Mouse (Mus musculus): ENCODE measurements around the gene Mrln. TPM values are rescaled to one million over a fixed set of nuclear protein-coding genes. Genes with fewer than 3 reads are reported as not detected.

Gene Mrln
- polyA plus RNA-seq (2017; shearing (Covaris generic)), result not detected

GRCm38 (mm10) chr10:70204505-70205399, at the start of gene Mrln:
Gene Mrln, plus strand, starts transcription at chr10:70204664.

DNA sequence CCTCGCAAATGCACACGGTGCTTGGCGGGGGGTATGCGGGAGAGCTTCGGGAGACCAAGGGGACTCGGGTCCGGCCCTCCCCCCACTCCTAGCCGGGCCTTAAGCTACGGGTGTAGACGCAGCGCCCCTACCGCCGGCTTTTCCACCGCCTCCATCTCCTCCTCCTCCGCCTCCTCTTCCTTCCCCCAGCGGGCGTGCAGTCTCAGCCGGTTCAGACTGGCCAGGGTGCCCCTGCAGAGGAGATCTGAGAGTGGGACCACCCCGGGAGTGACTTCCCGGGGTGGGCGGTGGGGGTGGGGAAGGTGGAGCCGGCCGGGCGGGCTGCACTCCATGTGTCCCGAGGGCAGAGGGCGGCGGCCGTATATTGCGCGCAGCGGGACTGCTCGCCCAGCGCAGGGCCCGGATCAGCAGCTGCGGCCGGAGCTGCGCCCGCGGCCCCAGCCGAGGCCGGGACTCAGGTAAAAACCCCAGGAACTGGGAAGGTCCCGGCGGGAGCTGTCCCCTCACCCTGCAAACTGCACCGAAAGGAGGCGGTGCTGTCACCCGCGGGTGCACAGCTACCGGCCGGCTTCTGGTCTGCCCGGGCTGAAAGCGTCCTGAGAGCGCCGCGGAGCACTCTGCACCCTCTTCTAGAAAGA, 40.6 kb downstream of the Mrln start, which contains the start of gene Slc16a9:
Gene Slc16a9, plus strand, starts transcription at position 180 of the 638 bp plus-strand sequence.

Other genes starting within 250 kb of the Mrln start
- gene Ccdc6, start 107.5 kb upstream of the Mrln start, polyA plus RNA-seq (2017; shearing (Covaris generic)), result 7.3 TPM
- 0.30 TPM for gene Slc16a9, start 40.4 kb downstream of the Mrln start, polyA plus RNA-seq (2017; shearing (Covaris generic))
- gene Fam13c, start 235.8 kb downstream of the Mrln start, polyA plus RNA-seq (2017; shearing (Covaris generic)), result not detected

Data from inflammation-experienced regulatory T-cells, adult 16 weeks (primary cell).